Mouse (Mus musculus) MEL (cell line): ENCODE data around the gene Rbm28. TPM values are rescaled to one million over a fixed set of nuclear protein-coding genes. Genes with fewer than 3 reads are reported as not detected.

Experiments used
- DNase-seq: peaks from one replicate; pipeline ENCODE4 v3.0.0; 2011; ENCODE audit warnings: low read depth, low spot score
- H3K27ac ChIP-seq: 2 replicates; pipeline ENCODE4 v1.5.1; 2012; ENCODE audit warnings: low read depth, mild to moderate bottlenecking, control low read depth, low read length, moderate library complexity; ENCODE audit not compliant: control insufficient read depth
- H3K27me3 ChIP-seq, 2 experiments: fragments of 150-350 bp in 1 of 2; sonication (generic) in 1 of 2; 2 replicates each; pipeline ENCODE4 v1.6.1; 2012; ENCODE audit warnings: low read length in 2 of 2, mild to moderate bottlenecking in 2 of 2, improper control_type of control experiment in 1 of 2, moderate library complexity in 1 of 2; ENCODE audit not compliant: insufficient read depth in 2 of 2, control insufficient read depth in 1 of 2
- H3K36me3 ChIP-seq, 2 experiments: 2 replicates each; pipeline ENCODE4 v1.6.1; 2012 to 2014; ENCODE audit warnings: low read length in 2 of 2, improper control_type of control experiment in 1 of 2, inconsistent platforms in 1 of 2, mild to moderate bottlenecking in 1 of 2; ENCODE audit not compliant: insufficient read depth in 2 of 2, control insufficient read depth in 1 of 2
- H3K4me1 ChIP-seq, 2 experiments: fragments of 150-350 bp in 1 of 2; sonication (generic) in 1 of 2; 2 replicates each; pipeline ENCODE4 v1.6.1; 2012; ENCODE audit warnings: low read length in 2 of 2, improper control_type of control experiment in 1 of 2, mild to moderate bottlenecking in 1 of 2; ENCODE audit not compliant: insufficient read depth in 2 of 2, control insufficient read depth in 1 of 2
- H3K4me3 ChIP-seq, 2 experiments: fragments of 150-350 bp in 1 of 2; sonication (generic) in 1 of 2; 2 replicates each; pipeline ENCODE4 v1.5.1; 2012; ENCODE audit warnings: low read depth in 2 of 2, low read length in 2 of 2, mild to moderate bottlenecking in 2 of 2, moderate library complexity in 2 of 2, control low read depth in 1 of 2, improper control_type of control experiment in 1 of 2; ENCODE audit not compliant: control insufficient read depth in 1 of 2, insufficient read depth in 1 of 2
- H3K79me2 ChIP-seq: 2 replicates; pipeline ENCODE4 v1.6.1; 2012; ENCODE audit warnings: mild to moderate bottlenecking, low read length, moderate library complexity; ENCODE audit not compliant: control insufficient read depth, poor library complexity, insufficient read depth
- H3K9ac ChIP-seq: 2 replicates; pipeline ENCODE4 v1.6.1; 2012; ENCODE audit warnings: low read depth, mild to moderate bottlenecking, control low read depth, low read length, moderate library complexity; ENCODE audit not compliant: control insufficient read depth, poor library complexity, severe bottlenecking
- H3K9me3 ChIP-seq: fragments of 150-350 bp; sonication (generic); replicated peaks from 2 replicates; pipeline ENCODE4 v1.6.1; 2012; ENCODE audit warnings: mild to moderate bottlenecking, low read length, improper control_type of control experiment, moderate library complexity; ENCODE audit not compliant: insufficient read depth
- BHLHE40 ChIP-seq: IDR thresholded peaks from 2 replicates; pipeline ENCODE4 v1.6.1; 2012; ENCODE audit warnings: low read depth, mild to moderate bottlenecking, inconsistent platforms, low read length, improper control_type of control experiment, borderline replicate concordance
- CHD1 ChIP-seq: IDR thresholded peaks from 2 replicates; pipeline ENCODE4 v1.6.1; 2012; ENCODE audit warnings: low read depth, mild to moderate bottlenecking, inconsistent platforms, low read length, improper control_type of control experiment
- CTCF ChIP-seq, 3 experiments: IDR thresholded peaks in 2 of 3; conservative IDR thresholded peaks in 1 of 3; 2 replicates each; pipeline ENCODE4 v1.5.1; 2011 to 2012; ENCODE audit warnings: low read length in 3 of 3, low read depth in 2 of 3, mild to moderate bottlenecking in 2 of 3, improper control_type of control experiment in 1 of 3, inconsistent platforms in 1 of 3, mixed read lengths in 1 of 3, moderate library complexity in 1 of 3; ENCODE audit not compliant: control insufficient read depth in 1 of 3, insufficient read depth in 1 of 3, poor library complexity in 1 of 3, severe bottlenecking in 1 of 3
- E2F4 ChIP-seq: IDR thresholded peaks from 2 replicates; pipeline ENCODE4 v1.6.1; 2011; ENCODE audit warnings: low read depth, low read length, improper control_type of control experiment, borderline replicate concordance
- EP300 ChIP-seq, 2 experiments: IDR thresholded peaks; 2 replicates each; pipeline ENCODE4 v1.6.1; 2011; ENCODE audit warnings: improper control_type of control experiment in 2 of 2, low read length in 2 of 2, low read depth in 1 of 2, mild to moderate bottlenecking in 1 of 2
- ETS1 ChIP-seq: IDR thresholded peaks from 2 replicates; pipeline ENCODE4 v1.6.1; 2012; ENCODE audit warnings: low read depth, mild to moderate bottlenecking, inconsistent platforms, low read length, improper control_type of control experiment, moderate library complexity
- GABPA ChIP-seq: IDR thresholded peaks from 2 replicates; pipeline ENCODE4 v1.6.1; 2012; ENCODE audit warnings: low read depth, mild to moderate bottlenecking, inconsistent platforms, low read length, improper control_type of control experiment, moderate library complexity
- GATA1 ChIP-seq: IDR thresholded peaks from 2 replicates; pipeline ENCODE4 v1.6.1; 2011; ENCODE audit warnings: low read depth, low read length, improper control_type of control experiment
- HCFC1 ChIP-seq: IDR thresholded peaks from 2 replicates; pipeline ENCODE4 v1.6.1; 2012; ENCODE audit warnings: low read depth, mild to moderate bottlenecking, inconsistent platforms, low read length, improper control_type of control experiment, moderate library complexity
- JUND ChIP-seq: IDR thresholded peaks from 2 replicates; pipeline ENCODE4 v1.6.1; 2011; ENCODE audit warnings: low read depth, mild to moderate bottlenecking, improper control_type of control experiment, low read length
- KAT2A ChIP-seq: conservative IDR thresholded peaks from 2 replicates; pipeline ENCODE4 v1.6.1; 2012; ENCODE audit warnings: low read depth, low read length, improper control_type of control experiment, inconsistent platforms
- MAFK ChIP-seq: IDR thresholded peaks from 2 replicates; pipeline ENCODE4 v1.6.1; 2011; ENCODE audit warnings: low read depth, mild to moderate bottlenecking, low read length, improper control_type of control experiment, borderline replicate concordance
- MEF2A ChIP-seq: IDR thresholded peaks from 2 replicates; pipeline ENCODE4 v1.6.1; 2014; ENCODE audit warnings: low read depth, mild to moderate bottlenecking, inconsistent platforms, low read length, improper control_type of control experiment; ENCODE audit not compliant: poor library complexity, insufficient replicate concordance, severe bottlenecking; ENCODE audit errors: extremely low read depth
- MYC ChIP-seq: IDR thresholded peaks from 2 replicates; pipeline ENCODE4 v1.6.1; 2011; ENCODE audit warnings: low read depth, mild to moderate bottlenecking, low read length, improper control_type of control experiment, moderate library complexity
- NELFE ChIP-seq: IDR thresholded peaks from 2 replicates; pipeline ENCODE4 v1.6.1; 2011; ENCODE audit warnings: low read depth, low read length, improper control_type of control experiment
- POLR2AphosphoS5 ChIP-seq: IDR thresholded peaks from 2 replicates; pipeline ENCODE4 v1.6.1; 2012; ENCODE audit warnings: low read depth, borderline replicate concordance, mild to moderate bottlenecking, inconsistent platforms, low read length, moderate library complexity, mixed read lengths
- RAD21 ChIP-seq: IDR thresholded peaks from 2 replicates; pipeline ENCODE4 v1.6.1; 2011; ENCODE audit warnings: mild to moderate bottlenecking, low read depth, low read length, improper control_type of control experiment
- SIN3A ChIP-seq: IDR thresholded peaks from 2 replicates; pipeline ENCODE4 v1.6.1; 2012; ENCODE audit warnings: low read length, improper control_type of control experiment, inconsistent platforms
- SMC3 ChIP-seq: IDR thresholded peaks from 2 replicates; pipeline ENCODE4 v1.6.1; 2011; ENCODE audit warnings: low read depth, low read length, improper control_type of control experiment
- TCF12 ChIP-seq: IDR thresholded peaks from 2 replicates; pipeline ENCODE4 v1.6.1; 2014; ENCODE audit warnings: low read depth, mild to moderate bottlenecking, inconsistent platforms, low read length, improper control_type of control experiment, moderate library complexity
- UBTF ChIP-seq: IDR thresholded peaks from 2 replicates; pipeline ENCODE4 v1.6.1; 2012; ENCODE audit warnings: low read depth, mild to moderate bottlenecking, inconsistent platforms, low read length, improper control_type of control experiment, moderate library complexity, borderline replicate concordance; ENCODE audit not compliant: insufficient read depth
- USF2 ChIP-seq, 2 experiments: IDR thresholded peaks; 2 replicates each; pipeline ENCODE4 v1.6.1; 2011 to 2012; ENCODE audit warnings: improper control_type of control experiment in 2 of 2, low read length in 2 of 2, borderline replicate concordance in 1 of 2, inconsistent platforms in 1 of 2, low read depth in 1 of 2, mild to moderate bottlenecking in 1 of 2; ENCODE audit not compliant: insufficient read depth in 1 of 2
- ZKSCAN1 ChIP-seq: IDR thresholded peaks from 2 replicates; pipeline ENCODE4 v1.6.1; 2012; ENCODE audit warnings: low read depth, mild to moderate bottlenecking, inconsistent platforms, low read length, improper control_type of control experiment, moderate library complexity
- ZMIZ1 ChIP-seq: IDR thresholded peaks from 2 replicates; pipeline ENCODE4 v1.6.1; 2012; ENCODE audit warnings: low read depth, mild to moderate bottlenecking, inconsistent platforms, low read length, improper control_type of control experiment, moderate library complexity
- ZNF384 ChIP-seq: IDR thresholded peaks from 2 replicates; pipeline ENCODE4 v1.6.1; 2012; ENCODE audit warnings: low read depth, mild to moderate bottlenecking, inconsistent platforms, low read length, improper control_type of control experiment
- polyA plus RNA-seq, 2 experiments: library from polyadenylated mRNA; stranded (reverse) in 1 of 2; unstranded in 1 of 2; fragments of >175 nt in 1 of 2; fragments of >200 nt in 1 of 2; gene quantifications; 2 replicates each; pipeline versions ENCODE4 v1.2.1 to v1.2.4; 2012; ENCODE audit warnings: low replicate concordance in 2 of 2, low read depth in 1 of 2; ENCODE audit not compliant: insufficient read length in 2 of 2, insufficient read depth in 1 of 2, missing spikeins in 1 of 2
- total RNA-seq: library from RNA; depleted of rRNA; stranded (reverse); fragments of 300-350 nt; gene quantifications from 2 replicates; pipeline ENCODE4 v1.2.3, GENCODE M21; 2012

Gene Rbm28
- total and polyA plus RNA-seq, 3 experiments: 48.2 to 312 (median 91.2) TPM

GRCm38 (mm10) chr6:29175113-29175512 lies 10.3 kb upstream of the Rbm28 start:
- DNase-seq: no peak
- no peaks in the 10 kb centered on the region for H3K36me3 ChIP-seq
- no peak overlapping the region for H3K4me3 ChIP-seq
- no peaks in the 10 kb centered on the region for H3K4me1 ChIP-seq
- H3K27ac ChIP-seq: no peak overlapping the region
- TF ChIP-seq ETS1 (no peak), E2F4 (no peak), UBTF (no peak), CHD1 (no peak), GABPA (no peak), EP300 (IDR thresholded peaks at IDR 0.05; ENCODE audit: low read depth in 1 of 2, low read length in 2 of 2) (no peak), SIN3A (no peak), GATA1 (no peak), HCFC1 (no peak), POLR2AphosphoS5 (no peak), NELFE (no peak)
- H3K79me2 ChIP-seq: no peaks in the 10 kb centered on the region
- no peaks in the 10 kb centered on the region for H3K9me3 ChIP-seq
- peaks cover 7 to 31% of the 10 kb centered on the region in 2 experiments for H3K27me3 ChIP-seq
- no peak overlapping the region for H3K9ac ChIP-seq

DNA sequence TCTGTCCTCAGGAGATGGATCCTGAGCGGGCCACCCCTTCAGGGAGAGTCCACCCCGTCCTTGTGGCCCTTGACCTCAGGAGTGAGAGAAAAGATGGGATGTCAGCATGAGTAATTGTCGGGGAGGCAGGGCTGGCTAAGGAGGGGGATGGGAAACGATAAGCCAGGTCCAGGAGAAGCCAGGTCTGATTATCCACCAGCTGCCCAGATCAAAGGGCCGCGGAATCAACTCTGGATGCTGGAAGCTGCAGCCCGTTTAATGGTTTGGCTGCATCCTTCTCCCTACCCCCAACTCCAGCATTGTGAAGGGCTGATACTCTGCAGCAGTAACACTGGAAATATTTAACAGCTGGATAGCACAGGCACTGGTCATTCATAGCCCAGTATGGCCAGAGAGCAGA lies 9.6 kb upstream of the Rbm28 start:
- TF ChIP-seq EP300 (IDR thresholded peaks at IDR 0.05; ENCODE audit: low read depth in 1 of 2, low read length in 2 of 2): no peak
- no peak for TF ChIP-seq MEF2A
- TF ChIP-seq RAD21: no peak
- no peak for TF ChIP-seq CHD1
- no peak for TF ChIP-seq TCF12
- no peak for TF ChIP-seq CTCF (IDR thresholded peaks at IDR 0.05 in 2 of 3, conservative IDR thresholded peaks at IDR 0.05 in 1 of 3; ENCODE audit: control insufficient read depth in 1 of 3, insufficient read depth in 1 of 3, low read depth in 2 of 3, low read length in 3 of 3, poor library complexity in 1 of 3, severe bottlenecking in 1 of 3)
- TF ChIP-seq BHLHE40: no peak
- no peak for TF ChIP-seq POLR2AphosphoS5
- TF ChIP-seq MYC: no peak
- no peak for TF ChIP-seq UBTF
- no peak for TF ChIP-seq ZNF384
- TF ChIP-seq KAT2A: no peak
- TF ChIP-seq MAFK: no peak
- TF ChIP-seq ZMIZ1: no peak
- TF ChIP-seq ZKSCAN1: no peak
- no peak for TF ChIP-seq USF2 (IDR thresholded peaks at IDR 0.05; ENCODE audit: borderline replicate concordance in 1 of 2, insufficient read depth in 1 of 2, low read depth in 1 of 2, low read length in 2 of 2)
- no peak for TF ChIP-seq SMC3
- TF ChIP-seq JUND: no peak
- TF ChIP-seq, all 39 proteins: peak for 0
- DNase-seq: no peak
- H3K79me2 ChIP-seq: no peaks in the 10 kb centered on the region

More for the DNA sequence above, 9.6 kb upstream of the Rbm28 start:
- no peaks in the 10 kb centered on the region for H3K9me3 ChIP-seq
- H3K4me1 ChIP-seq: no peaks in the 10 kb centered on the region
- peaks cover 9 to 33% of the 10 kb centered on the region in 2 experiments for H3K27me3 ChIP-seq
- H3K4me3 ChIP-seq: no peak overlapping the region
- no peak overlapping the region for H3K27ac ChIP-seq
- H3K36me3 ChIP-seq: no peaks in the 10 kb centered on the region
- no peak overlapping the region for H3K9ac ChIP-seq
